Mouse (Mus musculus): ENCODE measurements around the gene Entr1.
"Not testable (repeated sequence)": the region's sequence is repeated elsewhere in the genome, so short reads cannot be mapped to it uniquely, and the experiment has no call there.

The Entr1 gene

GRCm38 (mm10) chr2:26388682-26389153 is 398 bp downstream of the Entr1 start:
- DNase-seq (ENCODE audit: low read depth, low spot score): no peak

DNA sequence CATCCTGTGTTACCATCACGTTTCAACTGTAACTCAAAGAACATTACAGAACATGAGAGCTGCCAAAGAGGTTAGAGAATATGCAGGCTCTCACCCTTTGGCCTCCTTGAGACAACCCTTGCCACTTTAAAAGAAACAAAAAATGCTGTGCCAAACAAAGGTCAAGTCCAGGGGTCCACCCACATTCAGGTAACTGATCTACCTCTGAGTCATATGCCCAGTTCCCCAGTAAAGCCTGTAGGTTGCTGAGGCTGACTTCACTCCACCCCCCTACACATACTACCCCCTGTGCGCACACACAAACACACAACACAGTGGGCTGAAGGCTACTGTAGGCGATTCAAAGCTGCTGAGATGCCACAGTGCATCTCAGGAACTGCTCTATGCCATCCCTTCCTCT is 1.4 kb downstream of the Entr1 start:
- DNase-seq (ENCODE audit: low read depth, low spot score): no peak

- DNase-seq (ENCODE audit: low read depth, low spot score): not testable (repeated sequence)
Measured at GRCm38 (mm10) chr2:26380871-26381270, 8.2 kb downstream of the Entr1 start.

- peak; percentile 89 for DNase-seq (ENCODE audit: low read depth, low spot score)
Measured at GRCm38 (mm10) chr2:26380131-26380771, 8.9 kb downstream of the Entr1 start, which contains the start of gene Snapc4. Gene Snapc4, minus strand, starts transcription at chr2:26380653.

DNA sequence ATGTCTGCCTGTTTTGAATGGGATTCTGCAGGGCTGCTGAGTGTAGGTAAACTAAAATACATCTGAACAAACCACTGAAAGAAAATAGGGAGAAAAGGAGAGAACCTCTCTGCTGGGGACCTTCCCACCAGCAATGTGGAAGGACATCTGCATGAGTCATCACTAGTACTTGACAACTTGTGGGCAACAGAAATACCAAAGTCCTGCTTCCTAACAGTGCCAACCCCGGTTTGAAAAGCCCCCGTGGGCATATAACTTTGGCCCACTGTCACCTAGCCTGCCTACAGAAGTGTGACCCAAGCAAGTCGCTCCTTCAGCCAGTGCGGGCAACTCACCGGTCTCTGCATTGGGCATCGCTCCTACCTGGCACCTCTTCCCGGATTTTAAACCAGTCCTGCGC is 16.7 kb downstream of the Entr1 start:
- no peak for DNase-seq (ENCODE audit: low read depth, low spot score)

DNA sequence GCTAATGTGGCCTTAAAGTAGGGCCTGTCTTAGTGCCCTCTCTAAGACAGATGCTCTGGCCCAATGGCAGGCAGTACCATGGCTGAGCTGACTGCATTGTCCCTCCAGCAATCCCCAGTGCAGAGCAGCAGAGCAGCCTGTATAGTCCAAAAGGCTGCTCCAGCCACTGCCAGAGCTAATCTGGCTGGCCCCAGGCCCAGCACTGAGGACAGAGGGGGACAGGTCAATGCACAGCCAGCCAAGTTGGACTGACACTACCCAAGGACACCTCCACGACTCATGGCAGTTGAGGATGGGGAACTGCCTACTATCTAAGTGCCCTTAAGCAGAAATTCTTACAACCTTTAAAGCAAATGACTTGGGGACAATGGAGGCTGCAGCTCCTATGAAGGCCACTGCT is 20.5 kb downstream of the Entr1 start:
- DNase-seq (ENCODE audit: low read depth, low spot score): no peak

DNA sequence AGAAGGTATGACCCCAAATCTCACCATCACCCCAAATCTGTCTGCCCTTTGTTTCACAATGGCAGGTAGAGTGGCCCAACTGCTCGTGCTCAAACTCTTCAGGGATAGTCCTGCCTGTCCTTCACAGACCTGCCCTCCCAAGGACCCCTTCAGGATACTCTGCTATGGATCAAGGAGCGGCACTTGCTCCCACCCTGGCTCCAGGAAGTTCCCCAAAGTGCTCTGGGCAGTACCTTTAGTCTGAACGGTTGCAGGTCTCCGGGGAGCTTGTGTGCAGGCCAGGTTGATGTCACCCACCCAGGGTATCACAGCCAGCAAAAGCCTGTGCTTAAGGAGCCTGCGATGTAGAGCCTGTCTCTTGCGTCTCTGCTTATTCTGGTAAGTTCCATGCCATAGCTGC is 21.2 kb downstream of the Entr1 start:
- DNase-seq (ENCODE audit: low read depth, low spot score): no peak

DNA sequence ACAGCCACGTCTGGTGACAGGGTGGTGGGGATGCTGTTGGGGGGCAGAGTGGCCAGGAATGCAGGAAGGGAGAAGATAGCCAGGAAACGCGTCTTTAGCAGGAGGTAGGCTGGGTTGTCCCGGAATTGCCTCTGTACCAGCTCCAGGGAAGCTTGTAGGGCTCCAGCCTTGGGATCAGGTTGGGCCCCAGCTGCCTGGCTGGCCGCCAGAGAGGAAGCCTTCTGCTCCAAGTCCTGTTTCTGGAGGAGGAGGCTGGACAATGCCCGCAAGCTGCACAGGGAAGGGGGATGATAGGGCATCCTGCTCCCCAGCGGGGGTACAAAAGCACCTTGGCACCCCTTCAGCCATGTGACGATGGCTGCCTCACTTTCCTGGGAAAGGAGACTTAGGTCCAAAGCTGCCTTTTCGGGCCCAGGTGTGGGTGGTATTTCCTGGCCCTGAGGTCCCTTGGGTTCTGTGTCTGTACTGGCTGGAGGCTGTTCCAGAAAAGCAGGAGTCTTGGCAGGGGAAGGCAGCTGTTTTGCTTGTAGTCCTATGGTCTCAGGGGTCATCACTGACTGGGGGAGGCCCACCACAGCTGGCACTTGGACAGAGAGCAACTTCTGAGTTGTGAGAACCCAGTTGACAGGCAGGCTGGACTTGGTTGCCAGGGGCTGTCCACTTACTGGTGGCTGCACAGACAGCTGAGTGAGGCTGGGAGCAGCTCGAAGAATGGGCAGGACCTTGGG is 24.2 kb downstream of the Entr1 start:
- DNase-seq (ENCODE audit: low read depth, low spot score): no peak

DNA sequence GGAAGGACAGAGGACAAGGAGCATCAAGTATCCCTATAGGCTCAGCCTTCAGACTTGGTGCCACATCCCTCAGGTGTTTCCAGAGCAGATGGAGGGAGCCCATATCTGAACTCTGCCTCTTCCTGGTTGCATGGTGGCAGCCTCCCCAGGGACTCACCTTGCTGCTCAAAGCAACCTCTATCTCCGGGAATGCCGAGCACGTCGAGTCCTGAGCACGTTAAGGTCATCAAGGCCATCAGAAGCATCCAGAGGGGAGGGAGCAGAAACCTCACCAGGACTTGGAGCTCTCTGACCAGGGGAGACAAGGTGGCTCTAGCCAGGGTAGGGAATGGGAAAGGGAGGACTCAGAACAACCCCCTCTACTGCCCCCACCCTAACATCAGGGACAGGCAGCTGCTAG is 25.6 kb downstream of the Entr1 start:
- DNase-seq (ENCODE audit: low read depth, low spot score): no peak

DNA sequence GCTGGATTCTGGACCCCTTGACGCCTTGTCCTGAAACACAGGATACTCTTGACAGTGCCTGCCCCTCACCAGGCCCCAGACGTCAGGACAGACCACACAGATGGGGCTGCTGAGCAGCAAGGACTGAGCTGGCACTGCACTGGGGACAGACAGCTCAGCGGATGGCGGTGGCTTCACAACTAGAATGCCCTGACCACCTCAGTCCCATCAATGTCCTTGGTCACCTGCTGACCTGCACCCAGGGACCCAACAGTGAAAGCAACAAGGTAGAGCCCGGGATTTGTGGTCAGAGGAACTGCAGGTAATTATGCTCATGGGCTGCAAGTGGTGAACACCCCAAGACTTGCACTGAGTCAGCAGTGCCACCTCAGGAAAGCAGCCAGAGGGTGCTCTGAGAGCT is 26.1 kb downstream of the Entr1 start:
- no peak for DNase-seq (ENCODE audit: low read depth, low spot score)

GRCm38 (mm10) chr2:26360772-26361171 is 28.3 kb downstream of the Entr1 start, which contains the start of gene Card9:
Gene Card9, minus strand, starts transcription at chr2:26360918.
- no peak for DNase-seq (ENCODE audit: low read depth, low spot score)

DNA sequence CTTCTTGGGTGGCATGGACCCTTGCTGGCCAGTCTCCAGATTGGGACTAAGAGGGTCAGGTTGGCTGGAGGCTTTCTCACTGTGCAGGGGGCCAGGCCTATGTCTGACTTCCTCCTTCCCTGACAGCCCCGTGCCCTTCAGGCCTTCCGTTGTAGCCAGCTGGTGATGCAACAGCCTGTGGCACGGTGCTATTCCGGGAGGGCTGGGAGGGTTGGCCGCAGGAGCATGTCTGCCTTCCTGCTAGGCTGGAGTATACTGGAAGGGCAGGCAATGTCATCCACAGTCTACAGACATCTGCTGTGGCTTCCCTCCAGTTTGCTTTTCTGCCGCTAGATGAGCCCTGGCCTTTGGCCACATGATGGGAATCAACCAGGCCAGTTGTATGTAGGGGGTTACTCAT is 29.1 kb downstream of the Entr1 start:
- DNase-seq (ENCODE audit: low read depth, low spot score): no peak

- DNase-seq (ENCODE audit: low read depth, low spot score): no peak
Measured at GRCm38 (mm10) chr2:26358667-26359320, 30.3 kb downstream of the Entr1 start.

DNA sequence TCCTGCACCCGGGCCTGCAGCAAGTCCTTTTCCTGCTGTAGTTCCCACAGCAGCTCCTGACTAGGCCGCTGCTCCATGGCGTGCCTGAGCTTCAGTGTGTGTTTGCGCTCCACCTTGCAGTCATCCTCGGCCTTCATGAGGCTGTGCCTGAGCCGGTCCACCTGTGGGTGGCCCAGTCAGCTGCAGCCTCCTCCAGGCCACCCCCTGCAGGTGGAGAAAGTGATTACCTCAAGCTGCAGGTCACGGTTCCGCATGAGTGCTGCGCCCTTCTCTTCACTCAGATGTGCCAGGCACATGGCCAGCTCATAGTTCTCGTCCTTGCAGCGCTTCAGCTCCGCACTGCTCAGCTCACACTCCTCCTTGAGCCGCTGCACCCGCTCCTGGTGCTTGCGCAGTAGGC is 31.6 kb downstream of the Entr1 start:
- peak; percentile 42 for DNase-seq (ENCODE audit: low read depth, low spot score)

DNA sequence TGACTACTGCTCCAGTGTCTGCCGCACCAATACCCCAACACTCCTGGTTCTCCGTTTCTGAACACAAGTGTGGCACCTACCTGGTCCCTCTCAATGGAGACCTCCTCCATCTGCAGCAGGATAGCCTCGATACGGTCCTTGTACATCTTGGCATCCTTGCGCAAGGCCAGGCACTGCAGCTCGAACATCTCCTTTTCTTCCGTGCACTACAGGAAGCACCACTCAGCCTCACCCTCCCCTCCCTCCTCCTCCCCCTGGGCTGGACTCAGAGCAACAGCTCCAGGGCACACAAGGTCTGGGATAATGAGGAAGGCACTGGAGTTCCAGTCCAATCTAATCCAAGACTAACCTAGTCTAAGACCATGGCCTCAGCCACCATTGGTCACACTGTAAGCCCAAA is 32.4 kb downstream of the Entr1 start:
- no peak for DNase-seq (ENCODE audit: low read depth, low spot score)

- DNase-seq (ENCODE audit: low read depth, low spot score): no peak
Measured at GRCm38 (mm10) chr2:26356231-26356630, 32.9 kb downstream of the Entr1 start.

GRCm38 (mm10) chr2:26354401-26354800 is 34.7 kb downstream of the Entr1 start:
- no peak for DNase-seq (ENCODE audit: low read depth, low spot score)

DNA sequence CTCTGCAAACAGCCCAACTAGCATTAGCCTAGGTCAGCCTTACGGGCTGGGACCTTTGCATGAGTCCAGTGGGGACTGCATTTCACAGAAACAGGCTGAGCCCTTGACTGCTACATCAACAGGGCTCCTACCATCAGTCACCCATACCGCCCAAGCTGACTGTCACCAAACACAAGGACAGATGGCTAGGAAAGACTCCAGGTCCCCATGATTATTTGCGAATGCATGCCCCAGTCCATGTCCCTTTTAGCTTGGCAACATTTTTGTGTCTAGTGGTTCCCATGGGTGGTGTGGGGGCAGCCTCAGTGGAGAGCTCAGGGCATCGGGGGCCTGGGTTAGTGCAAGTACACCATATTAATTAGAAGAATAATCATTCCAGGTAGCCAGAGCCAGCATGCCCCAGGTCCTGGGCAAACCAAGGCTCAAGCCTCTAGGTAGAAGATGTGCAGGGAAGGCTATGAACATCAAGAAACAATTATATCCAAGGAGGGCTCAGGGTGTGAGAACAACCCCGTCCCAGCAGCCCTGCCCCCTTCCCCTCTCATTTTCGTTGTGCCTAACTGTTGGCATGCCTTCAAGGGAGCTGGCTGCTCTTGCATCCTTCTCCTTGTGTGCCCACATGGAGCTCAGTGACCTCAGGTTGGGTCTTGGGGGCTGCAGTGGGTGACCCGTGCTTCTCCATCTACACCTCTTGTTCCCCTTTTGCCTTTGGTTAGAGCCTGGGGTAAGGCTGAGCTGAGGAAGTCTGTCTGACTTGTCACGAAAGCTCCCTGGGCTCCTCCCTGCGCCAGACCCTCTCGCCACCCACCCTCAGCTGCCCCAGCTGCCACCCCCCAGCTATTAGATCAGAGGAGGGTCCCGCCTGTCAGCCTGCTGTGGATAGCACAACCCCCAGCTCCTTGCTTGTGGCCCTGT is 35.8 kb downstream of the Entr1 start:
- DNase-seq (ENCODE audit: low read depth, low spot score): no peak

- DNase-seq (ENCODE audit: low read depth, low spot score): no peak
Measured at GRCm38 (mm10) chr2:26352291-26352910, 36.7 kb downstream of the Entr1 start.

DNA sequence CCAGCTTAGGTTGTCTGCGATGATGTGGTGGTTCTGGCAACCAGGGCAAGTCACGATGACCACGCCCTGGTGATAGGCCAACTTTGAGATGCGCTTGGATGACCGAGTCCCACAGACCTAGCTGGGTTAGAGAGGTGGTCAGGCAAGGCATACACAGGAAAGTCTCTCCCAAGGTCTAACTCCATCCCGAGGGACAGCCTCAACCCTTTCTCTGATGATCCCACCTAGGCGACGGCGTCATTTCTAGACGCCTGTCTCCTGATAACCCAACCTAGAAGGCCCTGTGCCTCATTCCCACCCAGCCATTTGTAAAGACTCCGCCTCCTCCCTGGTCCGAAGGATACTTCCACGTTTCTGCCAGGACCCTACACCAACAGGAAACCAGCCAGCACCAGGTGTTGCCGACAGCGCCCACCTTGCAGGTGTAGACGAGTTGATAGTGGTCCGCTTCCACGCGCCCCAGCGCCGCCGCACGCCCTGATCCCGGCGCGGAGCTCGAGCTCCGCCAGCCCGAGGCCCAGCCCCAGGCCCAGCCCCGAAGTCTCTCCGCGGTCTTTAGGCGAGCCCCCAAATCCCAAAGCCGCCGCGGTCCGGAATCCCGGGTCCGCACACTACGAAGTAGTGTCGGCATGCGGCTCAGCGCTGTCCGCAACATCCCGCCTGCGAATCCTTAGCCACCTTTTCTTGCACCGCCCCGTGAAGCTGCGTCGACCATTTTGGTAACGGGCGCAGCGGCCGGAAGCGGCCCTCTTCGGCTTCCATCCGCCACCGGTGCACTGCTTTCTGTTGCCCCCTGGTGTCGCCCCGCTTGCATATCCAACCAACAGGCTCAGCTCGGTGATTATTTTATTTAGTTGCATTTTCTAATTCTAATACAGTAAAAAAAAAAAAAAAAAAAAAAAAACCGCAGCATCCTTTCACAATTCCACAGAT is 37.5 kb downstream of the Entr1 start, which contains the start of gene Dnlz:
Gene Dnlz (minus strand): TSS at position 753 of the 933 bp plus-strand sequence.
- peak; percentile 90 for DNase-seq (ENCODE audit: low read depth, low spot score)
